Mouse (Mus musculus) thymus, postnatal 36 days (tissue): ENCODE results near the gene Lrpap1.
A peak's percentile ranks its signal among the peaks of the same experiment; 100 is the strongest.

ENCODE experiments used
- DNase-seq, 2 experiments: peaks; one replicate each; pipeline ENCODE4 v3.0.0; 2022; ENCODE audit warnings: mixed read lengths in 2 of 2

Lrpap1 gene

DNA sequence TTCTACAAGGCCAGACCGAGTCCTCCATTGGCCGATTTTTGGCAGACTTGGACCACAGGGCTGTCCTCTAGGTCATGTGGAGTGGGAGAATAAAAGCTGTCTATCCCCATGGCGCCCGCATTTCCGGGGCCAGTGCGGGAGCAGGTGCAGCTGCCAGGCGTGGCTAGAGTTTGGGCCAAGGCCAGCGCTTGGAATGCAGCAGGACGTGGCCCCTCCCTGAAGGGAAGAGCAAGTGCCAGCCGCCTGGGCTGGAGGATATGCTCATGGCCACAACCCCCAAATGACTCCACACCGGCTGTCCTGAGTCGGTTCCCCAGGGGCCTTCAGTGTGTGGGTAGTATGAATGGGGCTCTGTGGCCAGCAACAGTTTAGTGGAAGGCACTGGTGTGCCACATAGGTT is 50.5 kb downstream of the Lrpap1 start:
- DNase-seq, result no peak

DNA sequence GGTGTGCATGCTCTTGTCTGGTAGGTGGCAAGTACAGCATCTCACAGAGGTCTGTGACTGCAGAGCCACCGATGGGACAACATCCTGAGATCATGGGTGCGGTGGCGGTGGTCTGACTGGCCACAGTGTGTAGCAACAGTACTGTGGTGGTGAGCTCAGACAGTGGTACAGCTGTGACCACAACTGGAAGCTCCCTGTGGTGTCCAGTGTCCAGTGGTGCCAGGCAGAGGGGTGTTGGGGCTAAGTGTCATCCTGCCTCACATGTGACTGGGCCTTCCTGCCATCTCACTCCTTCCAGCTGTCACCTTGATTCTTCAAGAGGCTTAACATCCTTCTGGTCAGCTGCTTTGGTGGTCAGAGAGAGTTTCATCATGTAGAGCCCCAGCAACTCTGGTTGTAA is 50.9 kb downstream of the Lrpap1 start:
- DNase-seq, result no peak

DNA sequence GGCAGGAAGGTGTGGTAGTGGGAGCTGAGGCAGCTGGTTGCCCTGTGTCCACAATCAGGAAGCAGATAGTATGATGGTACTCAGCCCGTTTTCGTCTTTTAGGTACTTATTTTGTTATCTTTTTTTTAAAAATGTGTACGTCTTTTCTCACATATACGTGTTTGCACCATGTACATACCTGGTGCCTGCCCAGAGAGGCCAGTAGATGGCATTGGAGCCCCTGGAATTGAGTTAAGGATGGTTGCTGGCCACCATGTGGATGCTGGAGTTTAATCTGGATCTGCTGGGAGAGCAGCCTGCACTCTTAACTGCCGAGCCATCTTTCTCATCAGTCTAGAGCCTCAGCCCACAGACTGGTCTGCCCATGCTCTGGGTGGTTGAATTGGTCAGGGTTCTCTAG is 55.0 kb downstream of the Lrpap1 start:
- no peak for DNase-seq

DNA sequence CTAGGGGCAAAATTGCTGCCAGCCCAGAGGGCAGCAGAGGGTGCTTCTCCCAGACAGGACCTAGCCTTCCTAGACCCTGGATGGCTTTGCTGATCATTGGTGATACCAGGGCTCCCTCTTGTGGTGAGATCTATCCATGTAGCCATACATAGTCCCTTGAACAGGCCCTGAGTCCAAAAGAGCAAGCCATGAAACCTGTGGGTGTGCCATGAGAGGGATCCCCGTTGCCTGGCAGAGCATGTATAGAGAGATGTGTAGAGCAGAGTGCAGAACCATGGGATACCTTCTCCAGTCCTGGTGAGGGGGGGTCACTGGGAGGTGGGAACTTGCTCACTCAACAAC is 62.5 kb downstream of the Lrpap1 start:
- peak; percentile 61 for DNase-seq

DNA sequence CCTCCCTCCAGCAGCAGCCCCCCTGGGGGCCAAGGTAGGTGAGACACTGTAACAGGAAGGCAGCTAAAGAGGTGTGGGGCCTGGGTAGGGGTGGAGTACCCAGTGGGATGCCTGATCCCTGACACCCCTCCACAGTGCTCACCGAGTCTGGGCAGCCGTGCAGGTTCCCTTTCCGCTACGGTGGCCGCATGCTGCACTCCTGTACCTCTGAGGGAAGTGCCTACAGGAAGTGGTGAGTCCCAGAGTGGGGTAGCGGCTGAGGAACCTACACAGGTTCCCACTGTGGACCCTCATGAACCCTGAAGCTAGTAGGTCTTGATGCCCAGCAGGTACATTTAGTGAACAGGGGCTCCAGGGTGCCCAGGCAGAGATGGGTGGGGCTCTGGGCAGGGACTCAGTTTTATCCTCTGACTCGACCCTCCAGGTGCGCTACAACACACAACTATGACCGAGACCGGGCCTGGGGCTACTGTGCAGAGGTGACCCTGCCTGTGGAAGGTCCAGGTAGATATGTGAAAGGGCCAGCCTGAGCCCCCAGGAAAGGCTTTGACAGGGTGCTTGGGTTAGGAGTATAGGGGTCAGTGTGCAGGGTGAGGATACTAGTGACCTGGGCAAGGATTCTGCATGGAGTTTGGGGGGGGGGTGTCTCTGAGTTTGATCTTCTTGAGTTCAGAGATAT is 63.0 kb downstream of the Lrpap1 start:
- peak; percentile 47 to 66 for DNase-seq
